Mouse (Mus musculus): Measurements from ENCODE around the gene 0610040J01Rik.

Gene 0610040J01Rik

GRCm38 (mm10) chr5:63906149-63907093, 94.3 kb downstream of the 0610040J01Rik start:
- peak; percentile 75 for DNase-seq

GRCm38 (mm10) chr5:63907513-63907912, 95.3 kb downstream of the 0610040J01Rik start:
- DNase-seq = no peak

DNA sequence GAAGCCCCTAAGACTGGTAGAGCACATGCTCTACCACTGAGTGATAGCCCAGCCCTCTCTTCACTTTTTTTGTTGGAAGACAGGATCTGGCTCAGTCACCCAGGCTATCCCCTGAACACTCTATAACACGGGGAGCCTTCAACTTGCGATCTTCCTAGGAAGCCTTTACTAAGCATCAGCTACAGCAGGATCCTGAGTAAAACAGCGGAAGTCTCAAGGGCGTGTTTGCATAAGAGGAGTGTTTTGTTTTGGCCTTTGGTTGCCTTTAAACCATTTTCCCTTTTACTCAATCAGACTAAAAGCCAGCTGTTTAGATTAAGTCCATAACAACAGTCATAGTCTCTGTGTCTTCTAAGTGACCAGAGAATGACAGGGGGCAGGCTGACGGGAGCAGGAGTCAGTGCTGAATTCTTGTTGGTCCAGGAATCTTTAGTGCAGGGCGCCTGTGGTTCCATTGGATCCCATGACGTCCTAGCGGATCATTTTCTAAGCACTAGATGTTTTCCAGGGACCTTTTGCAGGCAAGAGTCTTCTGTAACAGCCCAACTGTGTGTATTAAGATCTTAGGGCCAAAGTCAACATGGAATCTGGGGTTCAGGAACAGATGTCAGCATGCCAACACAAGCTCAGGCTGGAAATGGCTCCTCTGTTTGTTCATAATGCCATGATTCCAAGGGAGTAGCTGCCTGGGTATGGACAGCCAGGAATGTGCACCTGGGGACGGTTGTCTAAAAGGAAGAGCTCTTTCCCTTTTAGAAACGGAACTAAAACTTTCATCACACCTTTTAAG, 98.2 kb downstream of the 0610040J01Rik start:
- no peak for DNase-seq

DNA sequence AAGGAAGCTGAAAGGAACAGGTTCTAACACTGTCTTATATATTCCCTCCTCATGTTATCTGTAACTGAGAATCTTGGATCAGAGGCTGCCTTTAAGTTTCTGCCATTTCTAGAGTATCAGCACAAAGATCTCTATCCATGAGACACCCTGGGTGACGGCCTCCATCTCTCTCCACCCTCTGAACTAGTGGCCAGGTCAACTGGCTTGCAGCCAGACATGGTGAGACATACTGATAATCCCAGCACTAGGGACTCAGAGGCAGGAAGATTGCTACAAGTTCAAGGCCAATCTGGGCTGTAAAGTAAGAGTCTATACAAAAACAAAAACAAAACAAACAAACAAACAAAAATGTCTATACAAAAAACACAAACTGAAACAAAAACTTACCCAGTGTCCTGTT, 102.7 kb downstream of the 0610040J01Rik start:
- no peak for DNase-seq

GRCm38 (mm10) chr5:63916457-63917139, 104.4 kb downstream of the 0610040J01Rik start:
- DNase-seq = no peak

DNA sequence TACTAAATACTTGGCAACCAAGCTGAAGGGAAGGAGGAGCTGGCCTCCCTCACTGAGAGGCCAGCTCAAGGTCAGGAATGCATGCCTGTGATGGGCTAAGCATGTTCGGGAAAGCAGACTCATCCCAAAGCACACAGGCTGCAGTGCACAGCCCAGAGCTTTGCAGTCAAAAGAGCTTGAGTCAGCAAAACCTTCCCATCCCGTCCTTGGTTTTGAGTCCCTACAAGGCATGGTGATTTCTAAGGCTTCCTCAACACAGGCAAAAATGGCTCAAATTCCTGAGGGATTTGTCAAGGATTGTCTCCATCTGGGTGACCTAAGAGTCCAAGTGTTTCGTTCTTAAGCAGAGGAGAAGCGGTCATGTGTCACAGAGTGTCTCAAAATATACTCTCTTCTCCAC, 106.0 kb downstream of the 0610040J01Rik start:
- DNase-seq = no peak

DNA sequence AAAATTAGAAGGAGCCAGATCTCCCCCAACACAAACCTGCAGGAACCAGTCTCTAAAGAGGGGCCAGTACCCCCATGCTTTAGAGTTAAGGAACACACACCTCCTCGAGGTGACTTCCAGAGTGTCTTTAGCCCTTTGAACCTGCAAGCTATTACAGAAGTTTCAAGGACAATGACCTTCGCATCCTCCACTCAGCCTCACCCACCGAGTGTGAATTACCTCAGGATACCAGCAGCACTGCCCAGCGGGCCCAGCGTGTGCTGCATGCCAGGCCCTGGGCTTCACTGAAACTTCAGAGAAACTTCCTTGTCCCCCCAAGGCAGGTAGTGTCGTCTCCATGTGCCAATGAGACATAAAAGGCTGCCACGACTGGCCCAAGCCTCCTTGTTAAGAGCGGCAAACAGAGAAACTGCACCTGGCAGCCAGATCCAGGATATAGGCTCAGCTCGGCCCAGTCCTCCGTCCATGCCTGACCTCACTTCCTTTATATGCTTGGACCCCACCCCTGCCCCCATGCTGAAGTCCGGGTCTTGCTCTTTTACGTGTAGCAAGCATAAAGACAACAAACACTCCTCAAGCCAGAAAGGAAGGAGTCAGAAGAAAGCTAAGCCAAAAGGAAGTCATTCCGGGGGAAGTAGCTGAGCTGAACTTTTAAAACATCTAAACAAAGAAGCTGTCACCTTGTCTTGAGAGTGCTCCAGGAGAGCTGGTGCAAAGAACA, 111.3 kb downstream of the 0610040J01Rik start:
- DNase-seq = no peak

DNA sequence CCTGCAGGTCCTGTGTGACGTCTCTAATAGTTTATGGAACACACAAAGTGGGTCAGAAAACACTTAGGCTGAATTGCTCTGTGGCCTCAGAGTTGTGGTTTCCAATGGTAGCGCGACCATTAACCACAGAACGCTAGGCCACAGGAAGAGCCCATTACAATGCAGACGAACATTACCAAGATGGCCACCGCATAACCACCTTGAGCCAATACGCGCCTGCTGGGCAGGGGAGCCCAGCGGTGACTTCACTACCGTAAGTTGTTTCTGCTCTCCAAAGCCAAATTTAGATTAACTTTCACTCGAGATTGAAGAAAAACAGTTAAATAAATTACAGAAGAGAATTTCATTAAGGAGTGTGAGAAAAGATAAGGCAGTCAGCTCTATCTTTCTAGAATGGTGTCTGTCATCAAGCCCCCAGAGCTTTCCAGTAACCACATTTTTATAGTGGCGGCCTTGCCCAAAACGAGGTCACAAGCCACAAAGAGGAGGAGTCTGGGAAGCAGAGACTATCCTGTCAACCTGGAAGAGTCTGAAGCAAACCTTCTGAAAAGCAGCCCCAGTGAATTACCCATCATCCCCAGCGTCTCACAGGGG, 113.0 kb downstream of the 0610040J01Rik start:
- no peak for DNase-seq

GRCm38 (mm10) chr5:63930824-63931358, 118.7 kb downstream of the 0610040J01Rik start:
- no peak for DNase-seq

DNA sequence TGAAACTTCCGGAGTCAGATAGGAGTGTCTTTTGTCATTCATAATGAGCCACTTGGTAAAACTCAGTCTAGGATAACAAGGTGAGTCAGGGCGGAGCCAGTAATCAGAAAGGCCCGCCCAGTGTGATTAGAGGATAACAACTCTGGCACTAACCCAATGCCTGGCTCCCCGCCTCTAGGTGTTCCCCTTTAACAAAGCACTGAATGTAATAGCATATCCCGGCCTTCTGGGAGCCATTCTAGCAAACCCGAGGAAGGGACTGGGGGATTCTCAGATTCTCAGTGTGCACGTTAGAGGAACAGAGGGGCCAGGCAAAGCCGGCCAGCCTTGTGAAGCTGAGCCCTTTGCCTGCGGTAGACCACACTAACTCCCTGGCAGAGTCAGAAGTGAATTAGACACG, 120.7 kb downstream of the 0610040J01Rik start:
- DNase-seq = no peak

GRCm38 (mm10) chr5:63935581-63935980, 123.4 kb downstream of the 0610040J01Rik start:
- no peak for DNase-seq

DNA sequence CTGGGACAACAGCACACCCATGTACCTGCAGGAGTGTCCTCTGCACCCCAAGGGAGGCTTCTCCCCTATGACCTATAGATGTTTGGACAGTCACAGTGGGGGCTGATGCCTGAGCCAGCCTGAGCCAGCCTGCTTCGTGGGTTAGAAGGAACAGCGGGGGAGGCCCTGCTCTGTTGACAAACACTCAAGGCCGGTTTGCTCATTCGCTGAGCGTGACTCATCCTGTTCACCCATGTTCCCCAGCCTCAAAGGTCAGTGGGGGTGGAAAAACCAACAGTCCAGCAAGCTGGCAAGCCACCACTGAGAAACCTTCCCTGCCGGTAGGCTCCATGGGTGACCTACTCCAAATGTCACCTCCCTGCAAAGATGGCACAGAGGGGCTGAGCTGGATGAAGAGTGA, 124.6 kb downstream of the 0610040J01Rik start:
- no peak for DNase-seq

- no peak for DNase-seq
Measured at GRCm38 (mm10) chr5:63938575-63938974, 126.4 kb downstream of the 0610040J01Rik start.

DNA sequence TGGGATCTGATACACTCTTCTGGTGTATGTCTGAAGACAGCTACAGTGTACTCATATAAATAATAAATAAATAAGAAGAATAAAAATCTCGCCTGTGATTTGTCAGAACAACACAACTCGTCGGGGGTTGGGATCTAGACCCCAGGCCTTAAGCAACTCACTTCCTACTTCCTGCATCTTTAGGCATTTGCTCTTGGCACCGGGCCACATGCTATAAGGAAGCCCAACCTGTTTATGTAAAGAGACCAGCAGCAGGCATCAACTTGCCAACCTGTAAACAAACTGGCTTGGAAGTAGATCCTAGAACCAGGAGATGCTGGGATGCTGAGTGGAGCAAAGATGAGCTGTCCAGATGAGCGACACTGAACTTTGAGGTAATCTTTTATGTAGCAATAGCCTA, 129.7 kb downstream of the 0610040J01Rik start:
- DNase-seq = no peak

GRCm38 (mm10) chr5:63943291-63943690, 131.1 kb downstream of the 0610040J01Rik start:
- no peak for DNase-seq

GRCm38 (mm10) chr5:63947526-63947925, 135.4 kb downstream of the 0610040J01Rik start:
- DNase-seq = no peak

- no peak for DNase-seq
Measured at GRCm38 (mm10) chr5:63949195-63949594, 137.0 kb downstream of the 0610040J01Rik start.

All from right cerebral cortex, postnatal 4 days (tissue).